Mouse (Mus musculus): Measurements from ENCODE around the gene Pde10a. TPM values are rescaled to one million over a fixed set of nuclear protein-coding genes. Genes with fewer than 3 reads are reported as not detected.

Pde10a gene
- polyA plus RNA-seq, 1 experiment: 0.99 TPM

DNA sequence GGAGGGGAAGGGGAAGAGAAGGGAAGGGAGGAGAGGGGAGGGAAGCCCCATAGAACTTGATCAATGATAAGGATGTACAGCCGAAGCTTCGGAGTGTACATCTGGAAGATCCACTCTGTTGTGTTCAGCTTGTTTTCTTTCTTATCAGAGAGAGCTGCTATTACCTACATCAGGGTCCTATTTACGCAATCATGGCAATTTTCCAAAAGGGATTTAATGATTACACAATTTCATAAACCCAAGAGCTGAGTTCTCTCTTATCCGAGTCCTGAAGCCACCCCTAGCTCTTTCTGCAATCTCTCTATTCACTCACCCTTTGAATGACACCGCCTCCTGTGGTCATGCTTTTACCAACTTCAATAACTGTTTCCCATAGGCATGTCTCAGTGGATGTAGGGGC lies 508.3 kb downstream of the Pde10a start:
- no peak overlapping the region for H3K27ac ChIP-seq (replicated peaks; ENCODE audit: low read depth, low read length)
- no peaks in the 10 kb centered on the region for H3K4me1 ChIP-seq (ENCODE audit: control insufficient read depth, insufficient read depth, insufficient read length, low read length)
- no peak overlapping the region for H3K4me3 ChIP-seq (ENCODE audit: insufficient read depth, low read depth, low read length)

GRCm38 (mm10) chr17:9035561-9036348 lies 510.6 kb downstream of the Pde10a start:
- Histone ChIP-seq H3K4me1 (ENCODE audit: control insufficient read depth, insufficient read depth, insufficient read length, low read length) (no peaks in the 10 kb centered on the region), H3K27ac (replicated peaks; ENCODE audit: low read depth, low read length) (no peak overlapping the region), H3K4me3 (ENCODE audit: insufficient read depth, low read depth, low read length) (no peak overlapping the region)

Other genes with a start within 250 kb of the Pde10a start
- 3,579 and 4,573 TPM in 2 replicates for gene Mpc1, start 242.5 kb upstream of the Pde10a start, polyA plus RNA-seq (2012; ENCODE audit: insufficient read depth, insufficient read length, missing spikeins)
- gene Sft2d1, start 214.3 kb upstream of the Pde10a start, polyA plus RNA-seq (2012; ENCODE audit: insufficient read depth, insufficient read length, missing spikeins): 34.2 and 34.6 TPM in 2 replicates
- not detected in 2 replicates for gene Prr18, start 187.9 kb upstream of the Pde10a start, polyA plus RNA-seq (2012; ENCODE audit: insufficient read depth, insufficient read length, missing spikeins)
- not detected in 2 replicates for gene T2, start 169.4 kb upstream of the Pde10a start, polyA plus RNA-seq (2012; ENCODE audit: insufficient read depth, insufficient read length, missing spikeins)
- not detected in 2 replicates for gene T, start 90.9 kb upstream of the Pde10a start, polyA plus RNA-seq (2012; ENCODE audit: insufficient read depth, insufficient read length, missing spikeins)
- not detected in 2 replicates for gene Gm17087, start 41.6 kb downstream of the Pde10a start, polyA plus RNA-seq (2012; ENCODE audit: insufficient read depth, insufficient read length, missing spikeins)

Data from brown adipose tissue, adult 24 weeks (tissue).